Mouse (Mus musculus) small intestine, adult 2 months (tissue): Measurements from ENCODE around the gene Rae1.

Source experiments
- CTCF ChIP-seq: fragments of 200-500 bp; IDR thresholded peaks from 2 replicates; pipeline ENCODE4 v1.5.1; 2012; ENCODE audit warnings: low read depth, mild to moderate bottlenecking, control low read depth, inconsistent platforms, low read length, moderate library complexity, mixed read lengths; ENCODE audit not compliant: insufficient replicate concordance, insufficient read length; ENCODE audit errors: extremely low read depth
- POLR2A ChIP-seq: fragments of 200-500 bp; IDR thresholded peaks from 2 replicates; pipeline ENCODE4 v1.6.1; 2012; ENCODE audit warnings: low read depth, mild to moderate bottlenecking, control low read depth, inconsistent platforms, low read length, moderate library complexity

GRCm38 (mm10) chr2:172951976-172952375 is 47.9 kb upstream of the Rae1 start:
- TF ChIP-seq CTCF (no peak), POLR2A (no peak)
